Mouse (Mus musculus) c-Kit-positive CD71-positive TER-119-positive erythroid progenitor cells, embryonic 14.5 days (primary cell): ENCODE results near the gene Cxcl1.
"Not testable (repeated sequence)": the region's sequence is repeated elsewhere in the genome, so short reads cannot be mapped to it uniquely, and the experiment has no call there.

ENCODE experiments used
- DNase-seq: peaks from one replicate; pipeline ENCODE4 v3.0.0-alpha.2; 2013; ENCODE audit warnings: low spot score

Cxcl1 gene

GRCm38 (mm10) chr5:90890519-90891463, at the start of gene Cxcl1:
TSS of gene Cxcl1 (plus strand) at chr5:90891241.
- no peak for DNase-seq

GRCm38 (mm10) chr5:90843891-90844290, 47.1 kb upstream of the Cxcl1 start:
- DNase-seq, result no peak

GRCm38 (mm10) chr5:90850096-90850495, 40.9 kb upstream of the Cxcl1 start:
- DNase-seq, result not testable (repeated sequence)

- DNase-seq, result not testable (repeated sequence)
Observed at GRCm38 (mm10) chr5:90851391-90851790, 39.6 kb upstream of the Cxcl1 start.

DNA sequence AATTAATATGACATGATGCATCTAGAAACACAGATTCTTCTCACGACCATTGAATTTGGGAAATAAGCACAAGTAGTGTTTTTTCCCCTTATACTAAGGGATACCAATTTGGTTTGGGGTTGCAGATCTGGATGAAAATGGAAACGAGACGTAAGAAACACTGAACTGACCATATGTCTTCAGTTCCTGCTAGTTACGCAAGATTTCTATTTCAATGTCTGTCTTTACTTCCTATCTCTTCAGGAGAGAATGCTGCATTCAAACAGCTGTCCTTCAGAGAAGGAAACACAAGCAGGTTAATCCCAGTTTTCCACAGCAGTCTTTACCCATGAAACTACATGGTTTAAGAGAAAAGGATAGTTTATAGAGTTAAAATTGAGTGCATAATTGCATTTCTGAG, 37.8 kb upstream of the Cxcl1 start:
- no peak for DNase-seq

- no peak for DNase-seq
Observed at GRCm38 (mm10) chr5:90855308-90856230, 35.5 kb upstream of the Cxcl1 start.

GRCm38 (mm10) chr5:90857463-90857862, 33.6 kb upstream of the Cxcl1 start:
- DNase-seq, result no peak

- DNase-seq, result no peak
Observed at GRCm38 (mm10) chr5:90858429-90858828, 32.6 kb upstream of the Cxcl1 start.

DNA sequence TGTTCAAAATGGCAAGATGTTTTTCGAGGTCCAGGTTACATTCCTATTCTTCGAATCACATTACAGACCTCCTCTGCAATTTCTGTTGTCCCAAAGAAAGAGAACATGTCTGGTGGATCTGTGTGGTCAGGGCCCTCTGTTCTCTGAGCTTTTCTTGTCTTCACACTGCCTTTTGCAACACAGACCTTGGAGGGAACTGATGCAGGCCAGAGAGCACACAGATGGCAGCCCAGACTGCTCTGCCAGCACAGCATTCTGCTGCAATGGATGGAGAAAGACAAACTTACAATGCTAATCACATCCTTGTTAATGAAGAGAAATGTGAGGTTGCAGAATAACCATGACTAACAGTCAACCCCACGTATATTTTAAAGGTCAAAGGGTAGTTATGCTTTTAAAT, 32.0 kb upstream of the Cxcl1 start:
- no peak for DNase-seq

DNA sequence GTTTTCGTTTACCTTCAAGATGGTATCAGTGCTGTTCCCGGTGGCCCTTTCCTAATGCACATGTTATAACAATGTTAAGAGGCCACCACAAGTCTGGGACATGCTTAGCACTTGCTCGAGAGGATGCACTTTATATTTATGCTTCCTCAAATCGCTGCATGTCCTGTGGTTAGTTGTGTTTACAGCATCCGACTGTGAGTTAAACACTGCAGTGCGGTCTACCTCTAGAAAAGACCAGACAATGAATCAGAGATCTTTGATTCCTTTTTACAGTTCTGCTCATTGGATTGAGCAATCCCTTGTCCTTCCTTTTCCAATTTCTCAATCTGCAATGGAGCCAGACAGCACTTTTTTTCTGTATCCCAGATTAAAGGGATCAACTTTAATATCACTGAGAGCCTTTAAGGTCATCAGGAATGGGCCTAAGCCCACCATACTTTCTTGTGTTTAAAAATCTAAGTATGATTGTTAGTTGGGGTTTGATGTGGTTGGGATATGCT, 29.1 kb upstream of the Cxcl1 start:
- no peak for DNase-seq

DNA sequence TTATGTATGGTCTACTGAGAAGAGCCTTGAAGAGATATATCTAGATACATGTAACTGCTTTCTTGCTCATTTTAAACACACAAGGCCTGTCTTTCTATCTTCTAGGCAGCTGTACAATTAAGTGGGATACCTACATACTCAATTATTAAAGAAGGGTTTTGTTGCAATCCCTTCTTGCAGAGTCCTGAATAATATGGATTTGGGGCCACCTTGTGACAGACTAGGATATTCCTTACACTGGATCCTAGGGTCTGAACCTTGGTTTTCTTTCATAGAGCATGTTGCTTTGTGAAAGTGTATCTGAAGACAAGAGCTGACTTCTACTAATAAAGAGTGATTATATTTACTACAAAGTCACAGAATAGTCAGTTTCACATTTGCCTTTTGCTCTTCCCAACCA, 24.3 kb upstream of the Cxcl1 start:
- no peak for DNase-seq

DNA sequence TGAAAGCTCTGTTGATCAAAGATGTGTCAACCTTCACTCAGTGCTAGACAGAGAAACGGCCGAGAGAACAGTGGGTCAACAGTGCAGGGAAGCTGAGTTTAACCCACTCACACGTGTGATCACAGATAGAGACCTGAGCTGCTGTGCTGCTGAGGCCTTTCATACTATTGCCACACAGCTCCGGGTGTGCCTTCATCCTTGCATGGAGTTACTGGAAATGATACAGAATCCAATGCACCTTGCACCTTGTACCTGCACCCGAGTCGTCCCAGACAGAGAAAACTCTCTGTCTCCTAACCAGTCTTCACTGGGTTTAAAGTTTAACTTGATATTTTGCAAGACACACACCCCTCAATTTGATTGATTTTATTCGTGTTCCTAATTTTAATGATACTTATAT, 18.7 kb upstream of the Cxcl1 start:
- no peak for DNase-seq

DNA sequence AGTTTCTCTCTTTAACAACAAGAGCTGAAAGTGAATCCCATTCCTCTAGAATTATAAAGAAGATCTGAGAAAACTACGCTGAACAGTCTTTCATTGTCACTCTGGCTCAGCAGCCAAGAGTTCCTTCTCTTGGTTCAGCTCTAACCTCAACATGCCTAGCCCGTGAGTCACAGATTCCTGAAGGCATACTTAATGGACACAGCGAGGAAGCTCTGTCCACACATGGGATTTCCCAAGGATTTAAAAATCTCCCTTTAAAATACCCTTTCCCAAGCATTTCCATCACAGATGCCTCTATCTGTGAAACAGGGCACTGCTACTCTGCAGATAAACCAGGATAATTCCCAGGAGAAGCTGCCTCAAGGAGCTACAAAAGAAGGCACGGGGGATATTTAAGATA, 15.0 kb upstream of the Cxcl1 start:
- no peak for DNase-seq

DNA sequence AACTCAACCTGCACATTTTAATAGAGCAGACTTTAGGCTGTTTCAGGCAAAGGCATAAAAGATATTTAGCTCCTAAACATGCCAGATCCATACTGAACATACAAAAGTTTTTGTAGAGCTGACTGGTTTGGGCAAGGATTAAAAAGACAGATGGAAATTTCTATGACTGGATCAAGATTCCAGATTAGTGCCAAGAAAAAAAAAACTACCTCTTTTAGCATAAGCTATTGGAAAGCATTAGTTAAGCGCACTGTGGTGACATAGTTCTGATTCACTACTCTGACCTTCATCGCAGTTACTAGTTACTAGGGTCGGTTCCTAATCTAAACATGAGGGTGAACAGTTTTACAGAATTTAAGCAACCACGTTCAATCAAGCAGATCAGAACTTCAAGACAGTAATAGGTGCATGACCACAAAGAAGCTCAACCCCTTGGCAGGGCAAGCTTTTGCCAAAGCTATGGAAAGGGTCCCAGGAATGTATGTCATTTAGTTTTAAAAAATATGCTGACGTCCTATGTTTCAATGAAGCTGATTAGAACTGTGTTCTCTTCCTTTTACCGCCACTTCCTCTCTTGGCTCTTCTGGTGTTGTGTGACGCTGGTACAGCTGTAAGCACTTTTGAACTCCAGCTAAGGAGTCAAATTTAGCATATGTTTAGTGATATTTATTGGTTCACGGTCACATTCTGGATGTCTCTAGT, 14.4 kb upstream of the Cxcl1 start:
- no peak for DNase-seq

GRCm38 (mm10) chr5:90877173-90877512, 13.9 kb upstream of the Cxcl1 start:
- no peak for DNase-seq

DNA sequence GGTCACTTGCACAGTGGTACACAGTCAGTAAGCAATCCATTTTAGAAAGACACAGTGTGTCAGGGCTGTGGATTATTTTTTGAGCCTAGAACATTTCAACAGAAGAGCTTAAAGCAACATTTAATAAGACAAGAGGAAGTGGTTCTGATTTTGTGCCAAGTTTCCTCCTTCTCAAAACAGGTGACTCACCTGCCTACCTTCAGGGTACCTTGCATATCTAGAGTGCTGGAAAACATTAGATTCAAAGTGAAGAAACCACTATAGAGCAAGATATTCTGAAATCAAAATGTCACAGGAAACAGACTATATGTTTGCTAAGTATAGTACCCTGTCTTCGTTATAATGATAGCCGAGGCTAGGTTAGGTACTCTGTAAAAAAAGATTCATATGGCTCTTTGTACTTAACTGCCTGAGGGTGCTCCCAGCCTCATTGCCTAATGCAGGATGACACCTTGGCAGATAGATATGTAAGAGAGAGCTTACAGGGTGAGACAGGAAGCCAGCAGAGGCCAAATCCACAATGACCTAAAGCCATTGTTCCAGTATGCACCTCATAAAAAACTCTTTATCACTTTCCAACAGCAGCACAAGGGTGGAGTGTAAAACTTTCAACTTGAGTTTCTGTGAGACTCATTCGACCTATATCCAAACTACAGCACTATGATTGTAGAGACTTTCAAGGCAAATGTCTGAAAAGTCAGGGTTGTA, 11.6 kb upstream of the Cxcl1 start:
- no peak for DNase-seq

GRCm38 (mm10) chr5:90880335-90880850, 10.6 kb upstream of the Cxcl1 start:
- DNase-seq, result no peak

DNA sequence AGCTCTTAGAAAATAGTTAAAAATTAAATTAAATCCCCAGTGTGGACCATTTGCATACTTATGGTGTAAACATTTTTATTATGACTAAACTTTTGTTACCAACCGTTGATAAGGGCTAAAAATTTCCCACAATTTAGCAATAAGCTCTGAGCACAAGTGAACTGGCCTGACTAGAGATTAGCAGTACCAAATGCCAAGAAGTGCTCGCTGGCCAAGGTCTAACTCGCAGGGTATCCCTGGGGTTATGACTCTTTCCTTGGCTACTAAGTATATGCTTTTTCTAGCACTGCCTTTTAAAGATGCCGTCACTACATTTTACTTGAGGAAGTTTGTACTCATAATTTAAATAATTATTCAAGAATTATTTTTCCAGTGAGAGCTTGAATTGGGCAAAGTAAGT, 10.0 kb upstream of the Cxcl1 start:
- DNase-seq, result no peak

GRCm38 (mm10) chr5:90881682-90882081, 9.4 kb upstream of the Cxcl1 start:
- no peak for DNase-seq

DNA sequence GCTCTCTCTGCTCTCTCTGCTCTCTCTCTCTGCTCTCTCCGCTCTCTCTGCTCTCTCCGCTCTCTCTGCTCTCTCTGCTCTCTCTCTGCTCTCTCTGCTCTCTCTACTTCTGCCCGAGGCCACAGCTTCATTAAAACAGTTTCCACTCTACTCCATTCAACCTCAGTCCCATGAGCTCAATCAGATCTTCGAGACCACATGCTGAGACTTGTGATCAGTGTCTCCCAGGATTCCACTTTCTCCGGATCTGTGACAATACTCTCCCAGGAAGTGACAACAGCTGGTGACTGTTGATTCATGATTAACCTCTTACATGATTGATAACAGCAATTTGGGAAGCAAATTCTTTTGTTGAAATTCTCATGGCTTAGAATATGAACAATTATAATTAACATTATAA, 8.9 kb upstream of the Cxcl1 start:
- DNase-seq, result no peak

GRCm38 (mm10) chr5:90884628-90885242, 6.3 kb upstream of the Cxcl1 start:
- no peak for DNase-seq
